Mouse (Mus musculus): ENCODE results near the gene Hopx. TPM values are rescaled to one million over a fixed set of nuclear protein-coding genes. Genes with fewer than 3 reads are reported as not detected.

Hopx gene
- polyA plus RNA-seq, 1 experiment from 2014 or later: 2.0 TPM

- Histone ChIP-seq H3K27me3 (ENCODE audit: control insufficient read depth, insufficient read depth, low read length) (no peaks in the 10 kb centered on the region; the same call in 1 of the 2 replicates), H3K9me3 (ENCODE audit: control insufficient read depth, low read length) (no peaks in the 10 kb centered on the region), H3K9ac (ENCODE audit: low read depth, low read length) (no peak overlapping the region), H3K36me3 (ENCODE audit: control insufficient read depth, insufficient read depth, low read length) (no peaks in the 10 kb centered on the region), H3K27ac (ENCODE audit: low read depth, low read length) (no peak overlapping the region), H3K4me2 (replicated peaks; ENCODE audit: low read depth, low read length) (no peak overlapping the region), H3K4me3 (ENCODE audit: low read length) (no peak overlapping the region), H3K4me1 (ENCODE audit: control insufficient read depth, insufficient read depth, low read length) (no peaks in the 10 kb centered on the region)
- 86% methylated on average over 3 of the region's 3 CpGs for WGBS
- ATAC-seq (ENCODE audit: low FRiP score, low TSS enrichment): no peak
Measured at GRCm38 (mm10) chr5:77087122-77087521, 27.8 kb downstream of the Hopx start.

DNA sequence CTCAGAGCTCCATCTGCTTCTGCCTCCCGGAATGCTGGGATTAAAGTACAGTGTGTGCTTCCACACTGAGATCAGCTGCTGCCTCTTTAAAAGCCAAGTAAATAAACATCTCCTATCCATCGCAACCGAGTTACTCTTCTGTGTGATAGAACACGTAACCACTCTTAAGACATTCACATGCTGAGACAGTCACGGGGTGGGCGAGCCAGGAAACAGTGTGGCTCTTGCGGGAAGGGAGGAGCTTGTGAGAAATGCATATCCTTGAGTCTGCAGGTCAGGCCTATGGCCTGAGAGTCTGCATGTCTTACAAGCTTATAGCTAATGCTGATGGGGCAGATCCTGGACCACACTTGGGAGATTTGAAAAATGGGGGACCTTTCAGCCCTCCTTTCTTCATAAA is 28.4 kb downstream of the Hopx start:
- H3K4me2 ChIP-seq (replicated peaks; ENCODE audit: low read depth, low read length): no peak overlapping the region
- H3K9ac ChIP-seq (ENCODE audit: low read depth, low read length): no peak overlapping the region
- no peaks in the 10 kb centered on the region for H3K4me1 ChIP-seq (ENCODE audit: control insufficient read depth, insufficient read depth, low read length)
- H3K36me3 ChIP-seq (ENCODE audit: control insufficient read depth, insufficient read depth, low read length): no peaks in the 10 kb centered on the region
- H3K9me3 ChIP-seq (ENCODE audit: control insufficient read depth, low read length): no peaks in the 10 kb centered on the region
- no peak overlapping the region for H3K4me3 ChIP-seq (ENCODE audit: low read length)
- no peak for ATAC-seq (ENCODE audit: low FRiP score, low TSS enrichment)
- no peak overlapping the region for H3K27ac ChIP-seq (ENCODE audit: low read depth, low read length)
- no peaks in the 10 kb centered on the region; the same call in 1 of the 2 replicates for H3K27me3 ChIP-seq (ENCODE audit: control insufficient read depth, insufficient read depth, low read length)
- 89% methylated on average over 7 of the region's 7 CpGs for WGBS

DNA sequence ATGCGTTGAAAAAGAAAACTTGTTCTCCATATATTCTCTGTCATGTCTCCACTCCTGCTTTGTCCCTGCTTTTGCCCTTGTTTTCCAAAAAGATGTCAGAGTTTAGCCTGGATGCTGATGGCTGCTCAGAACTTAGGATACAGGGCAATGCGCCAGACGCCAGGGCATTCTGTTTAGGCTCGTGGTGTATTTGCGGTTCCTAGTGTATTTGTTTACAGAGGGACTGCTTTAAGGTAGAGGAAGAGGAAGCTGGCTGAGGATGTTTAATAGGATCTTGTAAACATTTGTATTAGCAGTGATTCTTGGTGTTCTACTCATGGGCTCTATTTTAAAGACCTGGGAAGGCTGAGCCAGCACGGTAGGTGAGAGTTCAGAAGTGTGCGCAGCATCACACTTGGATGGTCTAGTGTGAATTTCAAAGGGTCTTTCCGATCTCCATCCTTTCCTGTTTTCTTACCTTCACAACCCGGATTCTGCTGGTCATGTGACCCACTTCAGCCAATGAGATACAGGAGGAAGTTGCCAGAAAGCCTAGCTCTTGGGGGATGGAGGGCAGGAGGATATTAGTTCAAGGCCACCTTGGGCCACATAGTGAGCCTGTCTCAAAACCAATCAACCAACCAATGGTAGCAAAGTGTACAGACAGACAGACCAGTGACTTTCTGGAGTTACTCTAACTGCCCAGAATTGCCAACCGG is 29.0 kb downstream of the Hopx start:
- Histone ChIP-seq H3K4me1 (ENCODE audit: control insufficient read depth, insufficient read depth, low read length) (no peaks in the 10 kb centered on the region), H3K4me2 (replicated peaks; ENCODE audit: low read depth, low read length) (no peak overlapping the region), H3K36me3 (ENCODE audit: control insufficient read depth, insufficient read depth, low read length) (no peaks in the 10 kb centered on the region), H3K27ac (ENCODE audit: low read depth, low read length) (no peak overlapping the region), H3K9ac (ENCODE audit: low read depth, low read length) (no peak overlapping the region), H3K4me3 (ENCODE audit: low read length) (no peak overlapping the region), H3K9me3 (ENCODE audit: control insufficient read depth, low read length) (no peaks in the 10 kb centered on the region), H3K27me3 (ENCODE audit: control insufficient read depth, insufficient read depth, low read length) (no peaks in the 10 kb centered on the region; the same call in 1 of the 2 replicates)
- WGBS: 86% methylated on average over 10 of the region's 10 CpGs
- ATAC-seq (ENCODE audit: low FRiP score, low TSS enrichment): no peak

- H3K4me2 ChIP-seq (replicated peaks; ENCODE audit: low read depth, low read length): no peak overlapping the region
- no peak overlapping the region for H3K9ac ChIP-seq (ENCODE audit: low read depth, low read length)
- H3K9me3 ChIP-seq (ENCODE audit: control insufficient read depth, low read length): no peaks in the 10 kb centered on the region
- no peak overlapping the region for H3K27ac ChIP-seq (ENCODE audit: low read depth, low read length)
- WGBS: 91% methylated on average over 4 of the region's 4 CpGs
- no peaks in the 10 kb centered on the region for H3K36me3 ChIP-seq (ENCODE audit: control insufficient read depth, insufficient read depth, low read length)
- no peaks in the 10 kb centered on the region for H3K4me1 ChIP-seq (ENCODE audit: control insufficient read depth, insufficient read depth, low read length)
- no peak for ATAC-seq (ENCODE audit: low FRiP score, low TSS enrichment)
- H3K27me3 ChIP-seq (ENCODE audit: control insufficient read depth, insufficient read depth, low read length): no peaks in the 10 kb centered on the region; the same call in 1 of the 2 replicates
- no peak overlapping the region for H3K4me3 ChIP-seq (ENCODE audit: low read length)
Measured at GRCm38 (mm10) chr5:77084418-77084817, 30.5 kb downstream of the Hopx start.

DNA sequence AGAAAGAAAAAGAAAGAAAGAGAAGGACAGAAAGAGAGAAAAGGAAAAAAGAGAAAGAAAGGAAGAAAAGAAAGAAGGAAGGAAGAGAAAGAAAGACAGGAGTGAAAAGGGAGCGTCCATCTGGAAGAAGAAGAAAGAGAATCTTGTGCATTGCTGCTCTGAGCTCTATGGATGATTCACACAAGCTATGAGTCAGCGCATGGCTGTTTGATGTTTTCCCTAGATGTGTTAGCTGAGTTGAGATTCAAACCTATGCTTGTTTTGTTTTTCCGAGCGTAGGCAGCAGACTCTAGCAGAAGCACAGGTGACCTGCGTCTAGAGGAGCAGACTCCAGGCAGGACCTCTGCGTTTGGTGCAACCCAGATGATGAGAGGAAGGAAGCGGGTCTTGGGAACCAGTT is 32.2 kb downstream of the Hopx start:
- no peak overlapping the region for H3K4me3 ChIP-seq (ENCODE audit: low read length)
- no peak overlapping the region for H3K27ac ChIP-seq (ENCODE audit: low read depth, low read length)
- H3K27me3 ChIP-seq (ENCODE audit: control insufficient read depth, insufficient read depth, low read length): no peaks in the 10 kb centered on the region
- WGBS: 81% methylated on average over 7 of the region's 7 CpGs
- no peaks in the 10 kb centered on the region for H3K4me1 ChIP-seq (ENCODE audit: control insufficient read depth, insufficient read depth, low read length)
- H3K36me3 ChIP-seq (ENCODE audit: control insufficient read depth, insufficient read depth, low read length): no peaks in the 10 kb centered on the region
- no peaks in the 10 kb centered on the region for H3K9me3 ChIP-seq (ENCODE audit: control insufficient read depth, low read length)
- no peak overlapping the region for H3K9ac ChIP-seq (ENCODE audit: low read depth, low read length)
- H3K4me2 ChIP-seq (replicated peaks; ENCODE audit: low read depth, low read length): no peak overlapping the region
- no peak for ATAC-seq (ENCODE audit: low FRiP score, low TSS enrichment)

DNA sequence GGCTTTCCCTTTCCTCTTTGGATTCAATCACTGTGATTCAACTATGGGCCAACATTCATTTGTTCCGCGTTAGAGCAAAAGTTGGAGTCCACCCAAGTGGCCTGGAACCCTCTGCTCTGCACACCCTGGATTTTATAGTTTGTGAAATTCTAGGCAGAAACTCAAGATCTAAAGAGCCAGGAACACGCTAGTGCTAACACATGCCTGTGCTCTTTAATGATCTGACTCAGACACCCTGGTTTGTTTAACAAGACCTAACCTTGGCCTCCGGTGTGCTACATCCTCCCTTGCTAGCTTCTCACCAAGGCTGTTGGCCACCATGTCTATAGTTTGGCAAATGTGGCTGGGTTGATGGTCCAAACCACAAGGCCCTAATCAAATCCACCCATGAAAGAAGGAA is 34.2 kb downstream of the Hopx start:
- H3K4me2 ChIP-seq (replicated peaks; ENCODE audit: low read depth, low read length): no peak overlapping the region
- no peaks in the 10 kb centered on the region for H3K9me3 ChIP-seq (ENCODE audit: control insufficient read depth, low read length)
- H3K27ac ChIP-seq (ENCODE audit: low read depth, low read length): no peak overlapping the region
- no peaks in the 10 kb centered on the region for H3K4me1 ChIP-seq (ENCODE audit: control insufficient read depth, insufficient read depth, low read length)
- no peaks in the 10 kb centered on the region for H3K27me3 ChIP-seq (ENCODE audit: control insufficient read depth, insufficient read depth, low read length)
- no peak overlapping the region for H3K4me3 ChIP-seq (ENCODE audit: low read length)
- WGBS: 91% methylated on average over 4 of the region's 4 CpGs
- no peak for ATAC-seq (ENCODE audit: low FRiP score, low TSS enrichment)
- no peak overlapping the region for H3K9ac ChIP-seq (ENCODE audit: low read depth, low read length)
- H3K36me3 ChIP-seq (ENCODE audit: control insufficient read depth, insufficient read depth, low read length): no peaks in the 10 kb centered on the region

- Histone ChIP-seq H3K27ac (ENCODE audit: low read depth, low read length) (no peak overlapping the region), H3K9ac (ENCODE audit: low read depth, low read length) (no peak overlapping the region)
Measured at GRCm38 (mm10) chr5:77075951-77076350, 39.0 kb downstream of the Hopx start.

GRCm38 (mm10) chr5:77074914-77075313 is 40.0 kb downstream of the Hopx start:
- no peak overlapping the region for H3K4me3 ChIP-seq (ENCODE audit: low read length)
- no peak overlapping the region for H3K4me2 ChIP-seq (replicated peaks; ENCODE audit: low read depth, low read length)
- no peak overlapping the region for H3K9ac ChIP-seq (ENCODE audit: low read depth, low read length)
- ATAC-seq (ENCODE audit: low FRiP score, low TSS enrichment): no peak
- no peaks in the 10 kb centered on the region for H3K9me3 ChIP-seq (ENCODE audit: control insufficient read depth, low read length)
- H3K27me3 ChIP-seq (ENCODE audit: control insufficient read depth, insufficient read depth, low read length): no peaks in the 10 kb centered on the region
- 91% methylated on average over 2 of the region's 2 CpGs for WGBS
- H3K36me3 ChIP-seq (ENCODE audit: control insufficient read depth, insufficient read depth, low read length): no peaks in the 10 kb centered on the region
- no peak overlapping the region for H3K27ac ChIP-seq (ENCODE audit: low read depth, low read length)
- no peaks in the 10 kb centered on the region for H3K4me1 ChIP-seq (ENCODE audit: control insufficient read depth, insufficient read depth, low read length)

More at GRCm38 (mm10) chr5:77075951-77076350, 39.0 kb downstream of the Hopx start:
- no peak for ATAC-seq (ENCODE audit: low FRiP score, low TSS enrichment)
- Histone ChIP-seq H3K4me1 (ENCODE audit: control insufficient read depth, insufficient read depth, low read length) (no peaks in the 10 kb centered on the region), H3K27me3 (ENCODE audit: control insufficient read depth, insufficient read depth, low read length) (no peaks in the 10 kb centered on the region), H3K4me3 (ENCODE audit: low read length) (no peak overlapping the region), H3K9me3 (ENCODE audit: control insufficient read depth, low read length) (no peaks in the 10 kb centered on the region), H3K4me2 (replicated peaks; ENCODE audit: low read depth, low read length) (no peak overlapping the region), H3K36me3 (ENCODE audit: control insufficient read depth, insufficient read depth, low read length) (no peaks in the 10 kb centered on the region)
- 96% methylated on average over 4 of the region's 4 CpGs for WGBS

GRCm38 (mm10) chr5:77073794-77074193 is 41.1 kb downstream of the Hopx start:
- no peak for ATAC-seq (ENCODE audit: low FRiP score, low TSS enrichment)
- Histone ChIP-seq H3K27ac (ENCODE audit: low read depth, low read length) (no peak overlapping the region), H3K4me1 (ENCODE audit: control insufficient read depth, insufficient read depth, low read length) (no peaks in the 10 kb centered on the region), H3K4me2 (replicated peaks; ENCODE audit: low read depth, low read length) (no peak overlapping the region), H3K9me3 (ENCODE audit: control insufficient read depth, low read length) (no peaks in the 10 kb centered on the region), H3K9ac (ENCODE audit: low read depth, low read length) (no peak overlapping the region), H3K4me3 (ENCODE audit: low read length) (no peak overlapping the region), H3K27me3 (ENCODE audit: control insufficient read depth, insufficient read depth, low read length) (no peaks in the 10 kb centered on the region), H3K36me3 (ENCODE audit: control insufficient read depth, insufficient read depth, low read length) (no peaks in the 10 kb centered on the region)
- WGBS: 93% methylated on average over 8 of the region's 8 CpGs
